14 mouse cellular contexts compared by ENCODE assay signal in the genomic region with DNA sequence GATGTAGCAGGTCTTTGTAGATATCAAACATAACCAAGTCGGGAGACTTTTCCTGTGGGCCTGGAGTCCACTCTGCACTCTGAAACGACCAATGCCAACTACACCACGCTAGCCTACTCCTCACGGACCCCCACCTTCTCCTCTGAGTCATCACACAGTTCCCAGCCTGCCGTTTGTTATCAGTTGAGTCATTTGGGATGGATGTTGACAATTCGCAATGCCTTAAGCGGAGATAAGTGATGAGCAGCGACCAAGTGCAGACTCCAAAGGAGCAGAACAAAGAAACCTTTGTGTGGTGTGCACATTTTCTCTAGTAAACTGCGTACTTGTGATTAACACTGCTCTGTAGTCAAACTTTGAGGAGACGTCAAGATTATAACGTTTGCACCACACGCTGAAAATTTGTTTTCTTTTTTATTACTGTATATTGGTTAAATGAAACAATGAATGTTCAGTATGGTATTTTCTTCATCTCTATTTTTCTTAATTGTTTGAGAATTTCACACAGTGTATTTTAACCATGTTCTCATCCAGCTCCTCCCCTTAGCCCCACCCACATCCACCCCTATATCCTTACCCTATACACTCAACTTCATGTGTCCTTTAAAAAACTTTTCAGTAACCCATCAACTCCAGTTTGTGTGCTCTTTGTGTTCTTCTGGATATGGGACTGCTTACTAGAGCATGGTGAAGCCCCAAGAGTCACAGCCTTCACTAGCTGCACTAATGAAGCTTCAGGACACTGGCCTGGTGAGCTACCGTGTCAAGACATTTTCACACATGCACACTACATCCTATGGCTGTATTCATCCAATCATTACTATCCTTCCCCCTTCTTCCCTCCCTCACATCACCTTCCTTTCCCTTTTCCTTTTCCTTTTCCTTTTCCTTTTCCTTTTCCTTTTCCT. TPM values are rescaled to one million over a fixed set of nuclear protein-coding genes. Genes with fewer than 3 reads are reported as not detected.
DNase-seq lines count a peak whose midpoint lies in the region; ATAC-seq and TF ChIP-seq lines count a peak whose summit lies in the region.
"Had no signal": no experiment of that assay in that cellular context is flagged by ENCODE, and none has a peak within 500 bp of the region (broad histone marks: within the 10 kb centered on the region; RNA-seq: fewer than 3 reads in every experiment).

No protein-coding gene starts in this region.

- peak; percentile 91 for ATAC-seq in liver, embryonic 13.5 days (ENCODE audit: low read depth)
- no peak for ATAC-seq in midbrain, embryonic 16.5 days
- ATAC-seq: forebrain, embryonic 16.5 days had no signal

- WGBS in liver, embryonic 13.5 days (ENCODE audit: insufficient replicate concordance): 11% methylated on average over 13 of the region's 13 CpGs
- 81% methylated on average over 13 of the region's 13 CpGs for WGBS in midbrain, embryonic 16.5 days

- H3K9ac ChIP-seq in liver, embryonic 13.5 days: no peak overlapping the region
- H3K9ac ChIP-seq in midbrain, embryonic 16.5 days (ENCODE audit: low read depth, low read length): no peak overlapping the region
- H3K9ac ChIP-seq: embryonic facial prominence, embryonic 12.5 days; heart, embryonic 15.5 days had no signal

- H3K27ac ChIP-seq in liver, embryonic 13.5 days: peak overlapping the region; percentile 62
- H3K27ac ChIP-seq in midbrain, embryonic 16.5 days (ENCODE audit: low read length): no peak overlapping the region
- H3K27ac ChIP-seq: embryonic facial prominence, embryonic 12.5 days; heart, embryonic 15.5 days had no signal

- H3K4me2 ChIP-seq in liver, embryonic 13.5 days: peak overlapping the region; percentile 25
- no peak overlapping the region for H3K4me2 ChIP-seq in midbrain, embryonic 16.5 days (ENCODE audit: low read length)
- H3K4me2 ChIP-seq: embryonic facial prominence, embryonic 12.5 days; heart, embryonic 15.5 days had no signal

- intact Hi-C loops in left cerebral cortex, postnatal 10 days (cut with DNase I): no loop called here

- no peaks in the 10 kb centered on the region for H3K79me2 ChIP-seq in C2C12 (ENCODE audit: control insufficient read depth, insufficient read depth)

- DNase-seq in 3T3-L1 (ENCODE audit: low read depth, low spot score): peak; percentile 86
- DNase-seq in c-Kit-positive CD71-positive TER-119-positive erythroid progenitor cells, embryonic 14.5 days (ENCODE audit: low spot score): peak; percentile 51
- peak; percentile 29 for DNase-seq in liver, embryonic 13.5 days
- no peak for DNase-seq in cerebellum, adult 18-20 months
- DNase-seq in kidney, postnatal 4 days: no peak
- no peak for DNase-seq in left cerebral cortex, postnatal 10 days (ENCODE audit: extremely low spot score in 1 of 2, low spot score in 2 of 2)
- DNase-seq: cerebellum, adult 11 months; kidney, adult 9 months; lung, postnatal 10 days had no signal

- no peak overlapping the region for H3K4me3 ChIP-seq in C2C12 (ENCODE audit: insufficient read depth, poor library complexity, severe bottlenecking)
- H3K4me3 ChIP-seq in liver, embryonic 13.5 days (replicated peaks): no peak overlapping the region
- H3K4me3 ChIP-seq in midbrain, embryonic 16.5 days (ENCODE audit: low read depth, low read length): no peak overlapping the region
- H3K4me3 ChIP-seq: embryonic facial prominence, embryonic 12.5 days; heart, embryonic 15.5 days had no signal

- H3K27me3 ChIP-seq in C2C12 (ENCODE audit: control insufficient read depth, insufficient read depth, insufficient read length): no peaks in the 10 kb centered on the region
- no peaks in the 10 kb centered on the region for H3K27me3 ChIP-seq in liver, embryonic 13.5 days
- H3K27me3 ChIP-seq in midbrain, embryonic 16.5 days (ENCODE audit: control insufficient read depth, insufficient read depth, low read depth, low read length): no peaks in the 10 kb centered on the region
- H3K27me3 ChIP-seq: heart, embryonic 15.5 days had no signal

- no peaks in the 10 kb centered on the region for H3K9me3 ChIP-seq in liver, embryonic 13.5 days (replicated peaks)
- no peaks in the 10 kb centered on the region for H3K9me3 ChIP-seq in midbrain, embryonic 16.5 days (replicated peaks; ENCODE audit: control insufficient read depth, low read length, poor library complexity, severe bottlenecking)
- H3K9me3 ChIP-seq: embryonic facial prominence, embryonic 12.5 days; heart, embryonic 15.5 days had no signal

- peak overlapping the region; percentile 2 for H3ac ChIP-seq in C2C12 (ENCODE audit: control insufficient read depth, insufficient read length, low read depth)

- no peaks in the 10 kb centered on the region for H3K36me3 ChIP-seq in C2C12 (ENCODE audit: control insufficient read depth, insufficient read depth)
- no peaks in the 10 kb centered on the region for H3K36me3 ChIP-seq in liver, embryonic 13.5 days
- H3K36me3 ChIP-seq in midbrain, embryonic 16.5 days (ENCODE audit: control insufficient read depth, insufficient read depth, low read length): no peaks in the 10 kb centered on the region
- H3K36me3 ChIP-seq: embryonic facial prominence, embryonic 12.5 days; heart, embryonic 15.5 days had no signal

- H3K79me3 ChIP-seq in C2C12 (ENCODE audit: low read depth): no peaks in the 10 kb centered on the region

- peaks cover 19% of the 10 kb centered on the region for H3K4me1 ChIP-seq in liver, embryonic 13.5 days (replicated peaks)
- no peaks in the 10 kb centered on the region for H3K4me1 ChIP-seq in midbrain, embryonic 16.5 days (ENCODE audit: control insufficient read depth, insufficient read depth, low read length)

- no peak for TF ChIP-seq CTCF in C2C12 (IDR thresholded peaks at IDR 0.05; ENCODE audit: control insufficient read depth, insufficient read depth, insufficient read length)

TF ChIP-seq in C2C12, 6 proteins besides CTCF, POLR2A, EP300 and RAD21:
- TF ChIP-seq MAX (IDR thresholded peaks at IDR 0.05) (peak; percentile 67), USF1 (IDR thresholded peaks at IDR 0.05; ENCODE audit: low read depth) (no peak), MYOG (IDR thresholded peaks at IDR 0.05; ENCODE audit: control insufficient read depth, extremely low read depth, insufficient read length) (no peak), MYOD1 (IDR thresholded peaks at IDR 0.05; ENCODE audit: control insufficient read depth, insufficient read length, low read depth) (peak; percentile 78), FOSL1 (IDR thresholded peaks at IDR 0.05; ENCODE audit: insufficient read depth, low read length, poor library complexity, severe bottlenecking) (peak; percentile 91), CEBPB (IDR thresholded peaks at IDR 0.05; ENCODE audit: low read depth) (no peak)

RNA-seq across cellular contexts. Expression of gene Sgk1, which starts 42.5 kb away (rescaled TPM):
- 35.1 TPM for polyA plus RNA-seq in C2C12 (2012; fragmentation: generic; extraction: Trizol)
- polyA plus RNA-seq in liver, embryonic 13.5 days (2015; fragmentation: Nextera tagmentation; extraction: Ambion mirVana): 10.0 and 10.1 TPM in 2 replicates
- total RNA-seq in left cerebral cortex, postnatal 10 days (2021): 10 to 100 TPM; 70.4 to 86.9 TPM
- polyA plus RNA-seq in midbrain, embryonic 16.5 days (2015; fragmentation: Nextera tagmentation; extraction: Ambion mirVana): 47.9 and 53.4 TPM in 2 replicates

Comparison
In these comparisons a context has a peak if more than half of its experiments do, and no peak if none do; other contexts are left out.
1. DNase-seq: peak in 3T3-L1 (single experiment), c-Kit-positive CD71-positive TER-119-positive erythroid progenitor cells, embryonic 14.5 days (single experiment) and liver, embryonic 13.5 days (single experiment); none in cerebellum, adult 18-20 months (0 of 2), kidney, postnatal 4 days (0 of 2) and left cerebral cortex, postnatal 10 days (0 of 2).